8 mouse cellular contexts compared by ENCODE assay signal in genomic region chr9:119970763-119971656, GRCm38 (mm10). TPM values are rescaled to one million over a fixed set of nuclear protein-coding genes. Genes with fewer than 3 reads are reported as not detected.
DNase-seq lines count a peak whose midpoint lies in the region; TF ChIP-seq lines count a peak whose summit lies in the region.

No protein-coding gene starts in this region.

- intact Hi-C loops in left cerebral cortex, adult 2 months (cut with DNase I): no loop called here

- H3K27ac ChIP-seq in left cerebral cortex, adult 2 months: peak overlapping the region; percentile 7; the same call in 1 of the 2 replicates

- DNase-seq in left cerebral cortex, adult 2 months (ENCODE audit: extremely low spot score in 1 of 2, low spot score in 2 of 2): no peak
- DNase-seq in left cerebral cortex, adult 8-10 months (ENCODE audit: low spot score in 2 of 2): no peak
- DNase-seq in adrenal gland, postnatal 25 days: peak; percentile 36
- peak; percentile 52 for DNase-seq in fibroblast of lung, adult 2 months (ENCODE audit: low read depth)
- DNase-seq in kidney, postnatal 10 days: peak; percentile 52
- peak; percentile 78 to 82 for DNase-seq in right cerebral cortex, postnatal 10 days (ENCODE audit: low spot score in 2 of 2)
- no peak for DNase-seq in retina, embryonic 14.5 days (ENCODE audit: low spot score)
- DNase-seq in thymus, postnatal 4 days: no peak

- no peak for TF ChIP-seq CTCF in left cerebral cortex, adult 2 months (IDR thresholded peaks at IDR 0.05)

- no peak overlapping the region for H3K4me3 ChIP-seq in left cerebral cortex, adult 2 months

RNA-seq across cellular contexts. Expression of gene Csrnp1, which starts 13.4 kb away (rescaled TPM):
- 10 to 100 TPM; 28.7 to 31.3 TPM for total RNA-seq in left cerebral cortex, adult 2 months (2021)
- 10 to 100 TPM; 13.4 to 25.5 (median 14.7) TPM for total RNA-seq in left cerebral cortex, adult 8-10 months (2022)
- 12.5 and 13.0 TPM in 2 replicates for total RNA-seq in adrenal gland, postnatal 25 days (2021)

RNA-seq across cellular contexts. Expression of gene Ttc21a, which starts 33.6 kb away (rescaled TPM):
- total RNA-seq in left cerebral cortex, adult 2 months (2021): under 1 TPM; 0.45 to 0.77 TPM
- 1 to 10 TPM in 1 of 4 experiments, under 1 TPM in 3; 0.70 to 1.2 (median 0.81) TPM for total RNA-seq in left cerebral cortex, adult 8-10 months (2022)
- 0.15 TPM in 1 of 2 replicates, not detected in the other for total RNA-seq in adrenal gland, postnatal 25 days (2021)

RNA-seq across cellular contexts. Expression of gene Gorasp1, which starts 33.6 kb away (rescaled TPM):
- 10 to 100 TPM; 30.7 to 38.0 TPM for total RNA-seq in left cerebral cortex, adult 2 months (2021)
- total RNA-seq in left cerebral cortex, adult 8-10 months (2022): 10 to 100 TPM; 32.8 to 40.9 (median 36.8) TPM
- 16.5 and 33.1 TPM in 2 replicates for total RNA-seq in adrenal gland, postnatal 25 days (2021)

RNA-seq across cellular contexts. Expression of gene Xirp1, which starts 52.4 kb away (rescaled TPM):
- under 1 TPM; 0.14 to 0.20 TPM for total RNA-seq in left cerebral cortex, adult 2 months (2021)
- total RNA-seq in left cerebral cortex, adult 8-10 months (2022): under 1 TPM; 0.07 to 0.51 (median 0.31) TPM
- total RNA-seq in adrenal gland, postnatal 25 days (2021): 0.12 TPM in 1 of 2 replicates, not detected in the other

Comparison
In these comparisons a context has a peak if more than half of its experiments do, and no peak if none do; other contexts are left out.
1. DNase-seq: peak in adrenal gland, postnatal 25 days (single experiment), fibroblast of lung, adult 2 months (single experiment), kidney, postnatal 10 days (single experiment) and right cerebral cortex, postnatal 10 days (2 of 2); none in left cerebral cortex, adult 2 months (0 of 2), left cerebral cortex, adult 8-10 months (0 of 2), retina, embryonic 14.5 days (single experiment) and thymus, postnatal 4 days (single experiment).